Mouse (Mus musculus): Measurements from ENCODE around the gene Tldc1.

GRCm38 (mm10) chr8:119728351-119728895 lies 49.8 kb downstream of the Tldc1 start:
- TF ChIP-seq POLR2A (IDR thresholded peaks at IDR 0.05; ENCODE audit: low read depth, low read length): no peak
- TF ChIP-seq CTCF (IDR thresholded peaks at IDR 0.05; ENCODE audit: borderline replicate concordance, insufficient read depth, low read length): no peak

Measured in embryonic fibroblast, embryonic 13.5 days (primary cell).